Mouse (Mus musculus): ENCODE results near the gene Trim11. TPM values are rescaled to one million over a fixed set of nuclear protein-coding genes. Genes with fewer than 3 reads are reported as not detected.
A peak's percentile ranks its signal among the peaks of the same experiment; 100 is the strongest.

Trim11 gene
- polyA plus RNA-seq, 1 experiment from 2014 or later: 20.4 TPM

- Histone ChIP-seq H3K36me3 (ENCODE audit: control insufficient read depth, insufficient read depth, low read length) (no peaks in the 10 kb centered on the region), H3K4me2 (ENCODE audit: low read depth, low read length) (no peak overlapping the region), H3K9ac (replicated peaks; ENCODE audit: low read depth, low read length) (no peak overlapping the region), H3K27me3 (ENCODE audit: control insufficient read depth, insufficient read depth, low read length) (no peaks in the 10 kb centered on the region), H3K27ac (ENCODE audit: low read depth, low read length) (no peak overlapping the region), H3K4me1 (ENCODE audit: control insufficient read depth, insufficient read depth, low read length) (peaks cover 18% of the 10 kb centered on the region), H3K4me3 (ENCODE audit: low read depth, low read length) (no peak overlapping the region), H3K9me3 (ENCODE audit: control insufficient read depth, low read length) (no peaks in the 10 kb centered on the region)
- WGBS: 95% methylated on average over 3 of the region's 3 CpGs
- no peak for ATAC-seq (ENCODE audit: low read depth)
Measured at GRCm38 (mm10) chr11:58974414-58974813, 3.5 kb upstream of the Trim11 start.

GRCm38 (mm10) chr11:58977150-58977549, 743 bp upstream of the Trim11 start:
- peaks cover 28% of the 10 kb centered on the region for H3K4me1 ChIP-seq (ENCODE audit: control insufficient read depth, insufficient read depth, low read length)
- peak overlapping the region; percentile 100 for H3K4me2 ChIP-seq (ENCODE audit: low read depth, low read length)
- under 1% methylated on average over 29 of the region's 29 CpGs for WGBS
- ATAC-seq (ENCODE audit: low read depth): no peak
- H3K9me3 ChIP-seq (ENCODE audit: control insufficient read depth, low read length): no peaks in the 10 kb centered on the region
- H3K27me3 ChIP-seq (ENCODE audit: control insufficient read depth, insufficient read depth, low read length): no peaks in the 10 kb centered on the region
- H3K36me3 ChIP-seq (ENCODE audit: control insufficient read depth, insufficient read depth, low read length): peaks cover 3% of the 10 kb centered on the region; the same call in 1 of the 2 replicates
- peak overlapping the region; percentile 98 for H3K4me3 ChIP-seq (ENCODE audit: low read depth, low read length)
- 0 out of 2 replicates have a peak overlapping the region, but pooled peaks have one; percentile 22 for H3K27ac ChIP-seq (ENCODE audit: low read depth, low read length)
- peak overlapping the region; percentile 80 for H3K9ac ChIP-seq (replicated peaks; ENCODE audit: low read depth, low read length)

GRCm38 (mm10) chr11:58977607-58978026, 276 bp upstream of the Trim11 start:
- Histone ChIP-seq H3K27ac (ENCODE audit: low read depth, low read length) (peak overlapping the region; percentile 71), H3K27me3 (ENCODE audit: control insufficient read depth, insufficient read depth, low read length) (no peaks in the 10 kb centered on the region), H3K4me1 (ENCODE audit: control insufficient read depth, insufficient read depth, low read length) (peaks cover 28% of the 10 kb centered on the region), H3K36me3 (ENCODE audit: control insufficient read depth, insufficient read depth, low read length) (peaks cover 8% of the 10 kb centered on the region), H3K4me2 (ENCODE audit: low read depth, low read length) (peak overlapping the region; percentile 100), H3K4me3 (ENCODE audit: low read depth, low read length) (peak overlapping the region; percentile 98), H3K9ac (replicated peaks; ENCODE audit: low read depth, low read length) (peak overlapping the region; percentile 80), H3K9me3 (ENCODE audit: control insufficient read depth, low read length) (no peaks in the 10 kb centered on the region)
- WGBS: under 1% methylated on average over 21 of the region's 21 CpGs
- ATAC-seq (ENCODE audit: low read depth): peak; percentile 24; the same call in 1 of the 2 replicates

- 3% methylated on average over 5 of the region's 5 CpGs for WGBS
- H3K4me1 ChIP-seq (ENCODE audit: control insufficient read depth, insufficient read depth, low read length): peaks cover 28% of the 10 kb centered on the region
Measured at GRCm38 (mm10) chr11:58978706-58979030, 775 bp downstream of the Trim11 start.

GRCm38 (mm10) chr11:58979183-58979582, 1.3 kb downstream of the Trim11 start:
- ATAC-seq (ENCODE audit: low read depth): no peak
- H3K4me3 ChIP-seq (ENCODE audit: low read depth, low read length): peak overlapping the region; percentile 98
- H3K4me1 ChIP-seq (ENCODE audit: control insufficient read depth, insufficient read depth, low read length): peaks cover 28% of the 10 kb centered on the region
- H3K9me3 ChIP-seq (ENCODE audit: control insufficient read depth, low read length): no peaks in the 10 kb centered on the region
- H3K27me3 ChIP-seq (ENCODE audit: control insufficient read depth, insufficient read depth, low read length): no peaks in the 10 kb centered on the region
- peak overlapping the region; percentile 100 for H3K4me2 ChIP-seq (ENCODE audit: low read depth, low read length)
- WGBS: 80% methylated on average over 3 of the region's 3 CpGs
- H3K36me3 ChIP-seq (ENCODE audit: control insufficient read depth, insufficient read depth, low read length): peaks cover 11% of the 10 kb centered on the region
- H3K27ac ChIP-seq (ENCODE audit: low read depth, low read length): no peak overlapping the region
- no peak overlapping the region; the same call in 1 of the 2 replicates for H3K9ac ChIP-seq (replicated peaks; ENCODE audit: low read depth, low read length)

More at GRCm38 (mm10) chr11:58978706-58979030, 775 bp downstream of the Trim11 start:
- Histone ChIP-seq H3K4me2 (ENCODE audit: low read depth, low read length) (peak overlapping the region; percentile 100), H3K4me3 (ENCODE audit: low read depth, low read length) (peak overlapping the region; percentile 98), H3K36me3 (ENCODE audit: control insufficient read depth, insufficient read depth, low read length) (peaks cover 11% of the 10 kb centered on the region), H3K9me3 (ENCODE audit: control insufficient read depth, low read length) (no peaks in the 10 kb centered on the region), H3K9ac (replicated peaks; ENCODE audit: low read depth, low read length) (peak overlapping the region; percentile 80), H3K27ac (ENCODE audit: low read depth, low read length) (no peak overlapping the region), H3K27me3 (ENCODE audit: control insufficient read depth, insufficient read depth, low read length) (no peaks in the 10 kb centered on the region)
- ATAC-seq (ENCODE audit: low read depth): no peak

GRCm38 (mm10) chr11:58979661-58980060, 1.8 kb downstream of the Trim11 start:
- Histone ChIP-seq H3K9me3 (ENCODE audit: control insufficient read depth, low read length) (no peaks in the 10 kb centered on the region), H3K27ac (ENCODE audit: low read depth, low read length) (no peak overlapping the region), H3K36me3 (ENCODE audit: control insufficient read depth, insufficient read depth, low read length) (peaks cover 11% of the 10 kb centered on the region), H3K9ac (replicated peaks; ENCODE audit: low read depth, low read length) (no peak overlapping the region), H3K27me3 (ENCODE audit: control insufficient read depth, insufficient read depth, low read length) (no peaks in the 10 kb centered on the region), H3K4me2 (ENCODE audit: low read depth, low read length) (peak overlapping the region; percentile 100), H3K4me1 (ENCODE audit: control insufficient read depth, insufficient read depth, low read length) (peaks cover 28% of the 10 kb centered on the region), H3K4me3 (ENCODE audit: low read depth, low read length) (no peak overlapping the region)
- whole genome bisulfite sequencing: 92% methylated on average over 7 of the region's 7 CpGs
- no peak for ATAC-seq (ENCODE audit: low read depth)

- Histone ChIP-seq H3K4me1 (ENCODE audit: control insufficient read depth, insufficient read depth, low read length) (peaks cover 27% of the 10 kb centered on the region), H3K4me2 (ENCODE audit: low read depth, low read length) (no peak overlapping the region), H3K27me3 (ENCODE audit: control insufficient read depth, insufficient read depth, low read length) (no peaks in the 10 kb centered on the region), H3K36me3 (ENCODE audit: control insufficient read depth, insufficient read depth, low read length) (peaks cover 17% of the 10 kb centered on the region), H3K4me3 (ENCODE audit: low read depth, low read length) (no peak overlapping the region), H3K9ac (replicated peaks; ENCODE audit: low read depth, low read length) (0 out of 2 replicates have a peak overlapping the region, but pooled peaks have one; percentile 2), H3K9me3 (ENCODE audit: control insufficient read depth, low read length) (no peaks in the 10 kb centered on the region), H3K27ac (ENCODE audit: low read depth, low read length) (no peak overlapping the region)
- WGBS: 66% methylated on average over 5 of the region's 5 CpGs
- no peak for ATAC-seq (ENCODE audit: low read depth)
Measured at GRCm38 (mm10) chr11:58980381-58980990, 2.6 kb downstream of the Trim11 start.

- Histone ChIP-seq H3K4me2 (ENCODE audit: low read depth, low read length) (no peak overlapping the region), H3K4me1 (ENCODE audit: control insufficient read depth, insufficient read depth, low read length) (peaks cover 22% of the 10 kb centered on the region), H3K9ac (replicated peaks; ENCODE audit: low read depth, low read length) (no peak overlapping the region), H3K4me3 (ENCODE audit: low read depth, low read length) (no peak overlapping the region), H3K36me3 (ENCODE audit: control insufficient read depth, insufficient read depth, low read length) (peaks cover 25% of the 10 kb centered on the region), H3K9me3 (ENCODE audit: control insufficient read depth, low read length) (no peaks in the 10 kb centered on the region), H3K27ac (ENCODE audit: low read depth, low read length) (no peak overlapping the region), H3K27me3 (ENCODE audit: control insufficient read depth, insufficient read depth, low read length) (no peaks in the 10 kb centered on the region)
- ATAC-seq (ENCODE audit: low read depth): peak; percentile 23; the same call in 1 of the 2 replicates
- 57% methylated on average over 9 of the region's 14 CpGs for WGBS
Measured at GRCm38 (mm10) chr11:58981541-58982447, 3.9 kb downstream of the Trim11 start.

Measured in neural tube, embryonic 14.5 days (tissue).